Mouse (Mus musculus): ENCODE results near the gene Insig1. TPM values are rescaled to one million over a fixed set of nuclear protein-coding genes. Genes with fewer than 3 reads are reported as not detected.

Insig1 gene
- polyA plus RNA-seq, 1 experiment from 2014 or later = 57.3 TPM

- H3K36me3 ChIP-seq (ENCODE audit: control insufficient read depth, insufficient read depth, low read length) = no peaks in the 10 kb centered on the region
- peak; percentile 94 for ATAC-seq (ENCODE audit: low read depth)
- WGBS = 29% methylated on average over 2 of the region's 2 CpGs
- H3K9me3 ChIP-seq (ENCODE audit: control insufficient read depth, low read length) = no peaks in the 10 kb centered on the region
- H3K27me3 ChIP-seq (ENCODE audit: control insufficient read depth, insufficient read depth, low read depth, low read length) = no peaks in the 10 kb centered on the region
- H3K27ac ChIP-seq (ENCODE audit: low read length) = peak overlapping the region; percentile 83
- no peak overlapping the region for H3K9ac ChIP-seq (ENCODE audit: low read length)
- peaks cover 3% of the 10 kb centered on the region; the same call in 1 of the 2 replicates for H3K4me1 ChIP-seq (replicated peaks; ENCODE audit: control insufficient read depth, insufficient read depth, low read length)
- H3K4me3 ChIP-seq (ENCODE audit: low read length) = no peak overlapping the region
- no peak overlapping the region for H3K4me2 ChIP-seq (ENCODE audit: low read depth, low read length)
These were observed 15.7 kb upstream of the Insig1 start for GRCm38 (mm10) chr5:28055450-28055849.

- Histone ChIP-seq H3K36me3 (ENCODE audit: control insufficient read depth, insufficient read depth, low read length) (no peaks in the 10 kb centered on the region), H3K27me3 (ENCODE audit: control insufficient read depth, insufficient read depth, low read depth, low read length) (no peaks in the 10 kb centered on the region), H3K27ac (ENCODE audit: low read length) (no peak overlapping the region), H3K4me1 (replicated peaks; ENCODE audit: control insufficient read depth, insufficient read depth, low read length) (peaks cover 6% of the 10 kb centered on the region; the same call in 1 of the 2 replicates), H3K9me3 (ENCODE audit: control insufficient read depth, low read length) (no peaks in the 10 kb centered on the region), H3K9ac (ENCODE audit: low read length) (no peak overlapping the region), H3K4me3 (ENCODE audit: low read length) (no peak overlapping the region), H3K4me2 (ENCODE audit: low read depth, low read length) (no peak overlapping the region)
- ATAC-seq (ENCODE audit: low read depth) = no peak
- WGBS = 81% methylated on average over 3 of the region's 3 CpGs
These were observed 14.3 kb upstream of the Insig1 start for GRCm38 (mm10) chr5:28056877-28057276.

GRCm38 (mm10) chr5:28060506-28060905 is 10.7 kb upstream of the Insig1 start:
- H3K27ac ChIP-seq (ENCODE audit: low read length) = peak overlapping the region; percentile 96
- H3K4me1 ChIP-seq (replicated peaks; ENCODE audit: control insufficient read depth, insufficient read depth, low read length) = peaks cover 9% of the 10 kb centered on the region; the same call in 1 of the 2 replicates
- no peaks in the 10 kb centered on the region for H3K9me3 ChIP-seq (ENCODE audit: control insufficient read depth, low read length)
- H3K27me3 ChIP-seq (ENCODE audit: control insufficient read depth, insufficient read depth, low read depth, low read length) = no peaks in the 10 kb centered on the region
- peak; percentile 83 for ATAC-seq (ENCODE audit: low read depth)
- H3K9ac ChIP-seq (ENCODE audit: low read length) = peak overlapping the region; percentile 31; the same call in 1 of the 2 replicates
- H3K4me3 ChIP-seq (ENCODE audit: low read length) = no peak overlapping the region
- 0 out of 2 replicates have a peak overlapping the region, but pooled peaks have one; percentile 2 for H3K4me2 ChIP-seq (ENCODE audit: low read depth, low read length)
- no peaks in the 10 kb centered on the region for H3K36me3 ChIP-seq (ENCODE audit: control insufficient read depth, insufficient read depth, low read length)

GRCm38 (mm10) chr5:28061011-28061410 is 10.2 kb upstream of the Insig1 start:
- H3K27ac ChIP-seq (ENCODE audit: low read length) = peak overlapping the region; percentile 96
- H3K9ac ChIP-seq (ENCODE audit: low read length) = peak overlapping the region; percentile 31; the same call in 1 of the 2 replicates
- no peak overlapping the region for H3K4me3 ChIP-seq (ENCODE audit: low read length)
- H3K9me3 ChIP-seq (ENCODE audit: control insufficient read depth, low read length) = no peaks in the 10 kb centered on the region
- H3K4me1 ChIP-seq (replicated peaks; ENCODE audit: control insufficient read depth, insufficient read depth, low read length) = peaks cover 9% of the 10 kb centered on the region; the same call in 1 of the 2 replicates
- peak; percentile 77 for ATAC-seq (ENCODE audit: low read depth)
- WGBS = 44% methylated on average over 6 of the region's 6 CpGs
- H3K27me3 ChIP-seq (ENCODE audit: control insufficient read depth, insufficient read depth, low read depth, low read length) = no peaks in the 10 kb centered on the region
- H3K36me3 ChIP-seq (ENCODE audit: control insufficient read depth, insufficient read depth, low read length) = no peaks in the 10 kb centered on the region
- H3K4me2 ChIP-seq (ENCODE audit: low read depth, low read length) = 0 out of 2 replicates have a peak overlapping the region, but pooled peaks have one; percentile 2

- H3K36me3 ChIP-seq (ENCODE audit: control insufficient read depth, insufficient read depth, low read length) = no peaks in the 10 kb centered on the region
- H3K4me1 ChIP-seq (replicated peaks; ENCODE audit: control insufficient read depth, insufficient read depth, low read length) = peaks cover 16% of the 10 kb centered on the region; the same call in 1 of the 2 replicates
- 0 out of 2 replicates have a peak overlapping the region, but pooled peaks have one; percentile 25 for H3K27ac ChIP-seq (ENCODE audit: low read length)
- WGBS = 53% methylated on average over 3 of the region's 3 CpGs
- H3K4me2 ChIP-seq (ENCODE audit: low read depth, low read length) = no peak overlapping the region
- no peaks in the 10 kb centered on the region for H3K27me3 ChIP-seq (ENCODE audit: control insufficient read depth, insufficient read depth, low read depth, low read length)
- ATAC-seq (ENCODE audit: low read depth) = no peak
- no peak overlapping the region for H3K4me3 ChIP-seq (ENCODE audit: low read length)
- no peaks in the 10 kb centered on the region for H3K9me3 ChIP-seq (ENCODE audit: control insufficient read depth, low read length)
- no peak overlapping the region for H3K9ac ChIP-seq (ENCODE audit: low read length)
These were observed 7.1 kb upstream of the Insig1 start for GRCm38 (mm10) chr5:28063989-28064624.

DNA sequence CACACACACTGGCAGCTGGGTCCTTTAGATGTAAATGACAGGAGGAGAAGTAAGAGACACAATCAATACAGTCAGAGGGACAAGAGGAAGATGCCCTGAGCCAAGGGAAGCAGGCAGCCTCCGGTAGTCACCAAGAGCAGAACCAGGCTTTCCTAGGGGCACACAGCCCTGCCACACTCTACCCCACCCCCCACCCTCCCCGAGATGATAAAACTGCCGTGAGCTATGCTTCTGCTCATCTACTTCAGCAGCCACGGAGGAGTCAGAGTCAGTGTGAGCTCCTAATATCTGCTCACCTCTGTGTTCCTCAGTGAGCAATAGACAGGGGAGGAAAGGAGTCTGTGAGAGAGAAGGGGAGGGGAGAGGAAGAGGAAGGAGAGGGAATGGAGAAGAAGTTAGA is 5.9 kb upstream of the Insig1 start:
- no peaks in the 10 kb centered on the region for H3K27me3 ChIP-seq (ENCODE audit: control insufficient read depth, insufficient read depth, low read depth, low read length)
- H3K9me3 ChIP-seq (ENCODE audit: control insufficient read depth, low read length) = no peaks in the 10 kb centered on the region
- H3K4me2 ChIP-seq (ENCODE audit: low read depth, low read length) = no peak overlapping the region
- H3K36me3 ChIP-seq (ENCODE audit: control insufficient read depth, insufficient read depth, low read length) = no peaks in the 10 kb centered on the region
- WGBS = 31% methylated on average over 4 of the region's 4 CpGs
- H3K9ac ChIP-seq (ENCODE audit: low read length) = no peak overlapping the region
- H3K27ac ChIP-seq (ENCODE audit: low read length) = no peak overlapping the region
- no peak for ATAC-seq (ENCODE audit: low read depth)
- H3K4me3 ChIP-seq (ENCODE audit: low read length) = no peak overlapping the region
- peaks cover 22% of the 10 kb centered on the region for H3K4me1 ChIP-seq (replicated peaks; ENCODE audit: control insufficient read depth, insufficient read depth, low read length)

DNA sequence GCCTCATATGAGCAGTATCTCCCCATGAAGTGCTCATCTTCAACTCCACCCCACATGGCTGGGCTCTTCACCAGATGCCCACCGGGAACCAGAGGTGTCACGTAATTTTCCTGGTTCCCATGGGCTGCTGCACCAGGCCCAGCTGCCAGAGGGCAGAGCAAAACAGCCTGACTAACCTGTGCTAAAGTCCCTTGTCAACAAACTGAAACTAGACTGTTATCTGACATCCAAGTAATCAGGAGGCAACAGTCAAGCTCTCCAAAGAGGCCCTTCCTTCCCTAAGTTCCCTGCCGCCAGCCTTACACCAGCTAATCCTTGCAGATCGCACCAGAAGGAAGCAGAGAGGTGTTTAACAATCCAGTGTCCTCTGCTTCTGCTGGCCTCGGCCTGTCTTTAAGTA is 4.9 kb upstream of the Insig1 start:
- 55% methylated on average over 5 of the region's 5 CpGs for WGBS
- H3K4me2 ChIP-seq (ENCODE audit: low read depth, low read length) = no peak overlapping the region
- no peaks in the 10 kb centered on the region for H3K36me3 ChIP-seq (ENCODE audit: control insufficient read depth, insufficient read depth, low read length)
- no peaks in the 10 kb centered on the region for H3K9me3 ChIP-seq (ENCODE audit: control insufficient read depth, low read length)
- no peak overlapping the region for H3K9ac ChIP-seq (ENCODE audit: low read length)
- ATAC-seq (ENCODE audit: low read depth) = no peak
- H3K27me3 ChIP-seq (ENCODE audit: control insufficient read depth, insufficient read depth, low read depth, low read length) = no peaks in the 10 kb centered on the region
- no peak overlapping the region for H3K4me3 ChIP-seq (ENCODE audit: low read length)
- no peak overlapping the region; the same call in 1 of the 2 replicates for H3K27ac ChIP-seq (ENCODE audit: low read length)
- peaks cover 24% of the 10 kb centered on the region for H3K4me1 ChIP-seq (replicated peaks; ENCODE audit: control insufficient read depth, insufficient read depth, low read length)

GRCm38 (mm10) chr5:28070149-28070827 is 875 bp upstream of the Insig1 start:
- Histone ChIP-seq H3K9me3 (ENCODE audit: control insufficient read depth, low read length) (no peaks in the 10 kb centered on the region), H3K9ac (ENCODE audit: low read length) (peak overlapping the region; percentile 80), H3K36me3 (ENCODE audit: control insufficient read depth, insufficient read depth, low read length) (peaks cover 18% of the 10 kb centered on the region), H3K4me3 (ENCODE audit: low read length) (peak overlapping the region; percentile 72), H3K27ac (ENCODE audit: low read length) (peak overlapping the region; percentile 95), H3K4me1 (replicated peaks; ENCODE audit: control insufficient read depth, insufficient read depth, low read length) (peaks cover 28% of the 10 kb centered on the region), H3K4me2 (ENCODE audit: low read depth, low read length) (peak overlapping the region; percentile 73), H3K27me3 (ENCODE audit: control insufficient read depth, insufficient read depth, low read depth, low read length) (no peaks in the 10 kb centered on the region)
- no peak for ATAC-seq (ENCODE audit: low read depth)
- 11% methylated on average over 9 of the region's 9 CpGs for WGBS

DNA sequence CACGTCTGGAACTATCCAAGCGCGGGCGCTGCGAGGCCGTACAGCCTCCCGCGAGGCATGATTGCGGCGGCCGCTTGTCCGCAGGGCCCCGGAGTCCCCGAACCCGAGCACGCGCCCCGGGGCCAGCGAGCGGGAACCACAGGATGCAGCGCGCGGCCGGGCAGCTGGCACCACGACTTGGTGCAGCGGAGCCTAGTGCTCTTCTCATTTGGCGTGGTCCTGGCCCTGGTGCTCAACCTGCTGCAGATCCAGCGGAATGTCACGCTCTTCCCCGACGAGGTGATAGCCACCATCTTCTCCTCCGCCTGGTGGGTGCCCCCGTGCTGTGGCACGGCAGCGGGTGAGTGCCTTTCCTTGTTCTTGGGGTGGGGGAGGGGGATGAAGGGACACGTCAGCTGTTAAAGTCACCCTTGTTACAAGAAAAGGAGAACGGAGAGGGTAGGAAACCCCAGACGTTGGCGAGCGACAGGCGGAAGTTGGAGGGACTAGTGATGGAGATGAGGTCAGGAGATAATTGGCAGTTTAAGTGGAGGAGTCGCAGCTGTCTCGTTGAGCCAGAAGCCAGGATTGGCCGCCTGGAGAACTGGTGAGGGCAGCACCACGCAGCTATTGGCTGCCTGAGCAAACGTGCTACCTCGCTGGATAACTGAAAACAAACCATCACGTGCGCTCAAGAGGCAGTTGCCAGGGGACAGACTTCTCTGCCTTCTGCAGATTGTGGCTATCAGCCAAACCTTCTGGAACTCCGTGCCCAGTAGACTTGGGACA is 477 bp downstream of the Insig1 start:
- H3K9ac ChIP-seq (ENCODE audit: low read length) = peak overlapping the region; percentile 77
- ATAC-seq (ENCODE audit: low read depth) = peak; percentile 75
- peak overlapping the region; percentile 72 for H3K4me3 ChIP-seq (ENCODE audit: low read length)
- no peaks in the 10 kb centered on the region for H3K27me3 ChIP-seq (ENCODE audit: control insufficient read depth, insufficient read depth, low read depth, low read length)
- H3K4me1 ChIP-seq (replicated peaks; ENCODE audit: control insufficient read depth, insufficient read depth, low read length) = peaks cover 28% of the 10 kb centered on the region
- peak overlapping the region; percentile 94 for H3K27ac ChIP-seq (ENCODE audit: low read length)
- H3K4me2 ChIP-seq (ENCODE audit: low read depth, low read length) = peak overlapping the region; percentile 79
- peaks cover 29% of the 10 kb centered on the region for H3K36me3 ChIP-seq (ENCODE audit: control insufficient read depth, insufficient read depth, low read length)
- H3K9me3 ChIP-seq (ENCODE audit: control insufficient read depth, low read length) = no peaks in the 10 kb centered on the region
- WGBS = under 1% methylated on average over 50 of the region's 50 CpGs

All from lung, embryonic 16.5 days (tissue).